Mouse (Mus musculus): Measurements from ENCODE around the gene Ehbp1l1.
"Not testable (repeated sequence)": the region's sequence is repeated elsewhere in the genome, so short reads cannot be mapped to it uniquely, and the experiment has no call there.

Ehbp1l1 gene

GRCm38 (mm10) chr19:5710068-5710467 lies 16.0 kb downstream of the Ehbp1l1 start:
- DNase-seq (ENCODE audit: low spot score in 2 of 2), result no peak

- no peak for DNase-seq (ENCODE audit: low spot score in 2 of 2)
Observed at GRCm38 (mm10) chr19:5704801-5705571, 21.1 kb downstream of the Ehbp1l1 start.

GRCm38 (mm10) chr19:5704163-5704800 lies 21.8 kb downstream of the Ehbp1l1 start, which contains the start of gene Kcnk7:
Gene Kcnk7, plus strand, starts transcription at chr19:5704367.
- no peak for DNase-seq (ENCODE audit: low spot score in 2 of 2)

GRCm38 (mm10) chr19:5695849-5696462 lies 30.2 kb downstream of the Ehbp1l1 start:
- no peak for DNase-seq (ENCODE audit: low spot score in 2 of 2)

GRCm38 (mm10) chr19:5693801-5694200 lies 32.3 kb downstream of the Ehbp1l1 start:
- no peak for DNase-seq (ENCODE audit: low spot score in 2 of 2)

- DNase-seq (ENCODE audit: low spot score in 2 of 2), result no peak
Observed at GRCm38 (mm10) chr19:5692913-5693396, 33.2 kb downstream of the Ehbp1l1 start.

- DNase-seq (ENCODE audit: low spot score in 2 of 2), result no peak
Observed at GRCm38 (mm10) chr19:5692086-5692912, 33.8 kb downstream of the Ehbp1l1 start.

GRCm38 (mm10) chr19:5691601-5692000 lies 34.5 kb downstream of the Ehbp1l1 start:
- DNase-seq (ENCODE audit: low spot score in 2 of 2), result no peak

GRCm38 (mm10) chr19:5690343-5690735 lies 35.8 kb downstream of the Ehbp1l1 start:
- peak in 1 of 2 experiments; percentile 27 for DNase-seq (ENCODE audit: low spot score in 2 of 2)

- DNase-seq (ENCODE audit: low spot score in 2 of 2), result peak in 1 of 2 experiments; percentile 52
Observed at GRCm38 (mm10) chr19:5689565-5690342, 36.4 kb downstream of the Ehbp1l1 start.

GRCm38 (mm10) chr19:5689088-5689428 lies 37.1 kb downstream of the Ehbp1l1 start:
- DNase-seq (ENCODE audit: low spot score in 2 of 2), result no peak

- DNase-seq (ENCODE audit: low spot score in 2 of 2), result peak; percentile 87 to 94
Observed at GRCm38 (mm10) chr19:5688200-5689087, 37.7 kb downstream of the Ehbp1l1 start, which contains the start of the genes Map3k11 and Pcnx3. Gene Map3k11, plus strand, starts transcription at chr19:5688742. Gene Pcnx3, minus strand, starts transcription at chr19:5688908.

- DNase-seq (ENCODE audit: low spot score in 2 of 2), result no peak
Observed at GRCm38 (mm10) chr19:5687738-5688137, 38.4 kb downstream of the Ehbp1l1 start.

GRCm38 (mm10) chr19:5686954-5687353 lies 39.2 kb downstream of the Ehbp1l1 start:
- not testable (repeated sequence) for DNase-seq (ENCODE audit: low spot score in 2 of 2)

- DNase-seq (ENCODE audit: low spot score in 2 of 2), result no peak
Observed at GRCm38 (mm10) chr19:5686437-5686836, 39.7 kb downstream of the Ehbp1l1 start.

- no peak for DNase-seq (ENCODE audit: low spot score in 2 of 2)
Observed at GRCm38 (mm10) chr19:5685861-5686260, 40.3 kb downstream of the Ehbp1l1 start.

- DNase-seq (ENCODE audit: low spot score in 2 of 2), result no peak
Observed at GRCm38 (mm10) chr19:5685431-5685830, 40.7 kb downstream of the Ehbp1l1 start.

- DNase-seq (ENCODE audit: low spot score in 2 of 2), result no peak
Observed at GRCm38 (mm10) chr19:5684985-5685384, 41.1 kb downstream of the Ehbp1l1 start.

GRCm38 (mm10) chr19:5684236-5684635 lies 41.9 kb downstream of the Ehbp1l1 start:
- DNase-seq (ENCODE audit: low spot score in 2 of 2), result no peak

- no peak for DNase-seq (ENCODE audit: low spot score in 2 of 2)
Observed at GRCm38 (mm10) chr19:5680432-5680831, 45.7 kb downstream of the Ehbp1l1 start.

Data from cerebellum, postnatal 4 days (tissue).